Mouse (Mus musculus): ENCODE measurements around the gene 1190005I06Rik.

GRCm38 (mm10) chr8:120575801-120576200 is 71.6 kb downstream of the 1190005I06Rik start:
- no peak for TF ChIP-seq CTCF (IDR thresholded peaks at IDR 0.05; ENCODE audit: low read depth)
- TF ChIP-seq EP300 (IDR thresholded peaks at IDR 0.05; ENCODE audit: low read depth) = no peak

Data from liver, embryonic 14.5 days (tissue).